Mouse (Mus musculus) neural tube, embryonic 14.5 days (tissue): ENCODE data around the gene BC030867. TPM values are rescaled to one million over a fixed set of nuclear protein-coding genes. Genes with fewer than 3 reads are reported as not detected.

Experiments used
- ATAC-seq: fragments of 200-750 bp; cut with Nextera tagmentation; 2 replicates; pipeline ENCODE4 v1.8.0; 2017; ENCODE audit warnings: low read depth, mild to moderate bottlenecking, moderate TSS enrichment, moderate library complexity
- H3K27ac ChIP-seq: fragments of 300-500 bp; sonication (generic); 2 replicates; pipeline ENCODE4 v1.5.1; 2014; ENCODE audit warnings: low read depth, mild to moderate bottlenecking, control low read depth, low read length, moderate library complexity, mixed read lengths
- H3K27me3 ChIP-seq: fragments of 300-500 bp; sonication (generic); 2 replicates; pipeline ENCODE4 v1.6.1; 2014; ENCODE audit warnings: low read length; ENCODE audit not compliant: control insufficient read depth, insufficient read depth
- H3K36me3 ChIP-seq: fragments of 300-500 bp; sonication (generic); 2 replicates; pipeline ENCODE4 v1.6.1; 2014; ENCODE audit warnings: low read length, mixed read lengths; ENCODE audit not compliant: control insufficient read depth, insufficient read depth
- H3K4me1 ChIP-seq: fragments of 300-500 bp; sonication (generic); 2 replicates; pipeline ENCODE4 v1.6.1; 2014; ENCODE audit warnings: low read length; ENCODE audit not compliant: control insufficient read depth, insufficient read depth
- H3K4me2 ChIP-seq: fragments of 300-500 bp; sonication (generic); 2 replicates; pipeline ENCODE4 v1.6.1; 2014; ENCODE audit warnings: mild to moderate bottlenecking, low read depth, low read length, control low read depth
- H3K4me3 ChIP-seq: fragments of 300-500 bp; sonication (generic); 2 replicates; pipeline ENCODE4 v1.5.1; 2014; ENCODE audit warnings: low read depth, low read length, control low read depth, mixed read lengths
- H3K9ac ChIP-seq: fragments of 300-500 bp; sonication (generic); replicated peaks from 2 replicates; pipeline ENCODE4 v1.6.1; 2014; ENCODE audit warnings: low read depth, mild to moderate bottlenecking, control low read depth, low read length, mixed read lengths
- H3K9me3 ChIP-seq: fragments of 300-500 bp; sonication (generic); 2 replicates; pipeline ENCODE4 v1.6.1; 2016; ENCODE audit warnings: low read length; ENCODE audit not compliant: control insufficient read depth
- WGBS: fragments of 180-500 bp; shearing (Covaris S2); extraction: QIAGEN DNeasy Blood & Tissue Kit; methylation state at CpG from one replicate; pipeline ENCODE4 v1.1.7; 2014; 5-methylcytosine and 5-hydroxymethylcytosine counted together
- polyA plus RNA-seq: library from polyadenylated mRNA; unstranded; fragments of >200 nt; fragmentation: Nextera tagmentation; extraction: Ambion mirVana; gene quantifications from 2 replicates; pipeline ENCODE4 v1.2.1, GENCODE M21; 2014

Gene BC030867
- polyA plus RNA-seq, 1 experiment from 2014 or later = 1.4 TPM

GRCm38 (mm10) chr11:102241246-102241645, 7.4 kb upstream of the BC030867 start:
- no peaks in the 10 kb centered on the region for H3K9me3 ChIP-seq
- peaks cover 19% of the 10 kb centered on the region for H3K4me1 ChIP-seq
- H3K4me3 ChIP-seq = no peak overlapping the region
- no peak overlapping the region for H3K27ac ChIP-seq
- ATAC-seq = no peak
- H3K36me3 ChIP-seq = no peaks in the 10 kb centered on the region
- H3K4me2 ChIP-seq = no peak overlapping the region
- H3K9ac ChIP-seq = no peak overlapping the region
- 88% methylated on average over 5 of the region's 5 CpGs for WGBS
- no peaks in the 10 kb centered on the region for H3K27me3 ChIP-seq

GRCm38 (mm10) chr11:102241874-102242273, 6.8 kb upstream of the BC030867 start:
- Histone ChIP-seq H3K4me3 (no peak overlapping the region), H3K4me2 (no peak overlapping the region), H3K27ac (no peak overlapping the region), H3K4me1 (peaks cover 19% of the 10 kb centered on the region), H3K36me3 (no peaks in the 10 kb centered on the region), H3K27me3 (no peaks in the 10 kb centered on the region), H3K9ac (no peak overlapping the region), H3K9me3 (no peaks in the 10 kb centered on the region)
- WGBS = 52% methylated on average over 5 of the region's 5 CpGs
- ATAC-seq = no peak

GRCm38 (mm10) chr11:102244926-102245449, 3.7 kb upstream of the BC030867 start:
- Histone ChIP-seq H3K36me3 (no peaks in the 10 kb centered on the region), H3K9ac (peak overlapping the region; percentile 55), H3K9me3 (no peaks in the 10 kb centered on the region), H3K27ac (peak overlapping the region; percentile 79), H3K27me3 (no peaks in the 10 kb centered on the region), H3K4me1 (peaks cover 23% of the 10 kb centered on the region), H3K4me2 (peak overlapping the region; percentile 78), H3K4me3 (peak overlapping the region; percentile 34)
- peak; percentile 85 for ATAC-seq
- under 1% methylated on average over 32 of the region's 32 CpGs for WGBS

GRCm38 (mm10) chr11:102245581-102246272, 3.0 kb upstream of the BC030867 start:
- H3K36me3 ChIP-seq = no peaks in the 10 kb centered on the region
- peak overlapping the region; percentile 79 for H3K27ac ChIP-seq
- no peaks in the 10 kb centered on the region for H3K9me3 ChIP-seq
- WGBS = 36% methylated on average over 14 of the region's 14 CpGs
- peaks cover 23% of the 10 kb centered on the region for H3K4me1 ChIP-seq
- H3K27me3 ChIP-seq = no peaks in the 10 kb centered on the region
- peak overlapping the region; percentile 78 for H3K4me2 ChIP-seq
- H3K4me3 ChIP-seq = peak overlapping the region; percentile 34
- ATAC-seq = no peak
- peak overlapping the region; percentile 55 for H3K9ac ChIP-seq

GRCm38 (mm10) chr11:102246273-102246635, 2.4 kb upstream of the BC030867 start:
- no peak overlapping the region for H3K27ac ChIP-seq
- no peaks in the 10 kb centered on the region for H3K27me3 ChIP-seq
- H3K4me2 ChIP-seq = no peak overlapping the region
- H3K4me1 ChIP-seq = peaks cover 23% of the 10 kb centered on the region
- H3K9ac ChIP-seq = no peak overlapping the region
- no peak overlapping the region for H3K4me3 ChIP-seq
- no peak for ATAC-seq
- WGBS = 80% methylated on average over 6 of the region's 6 CpGs
- H3K36me3 ChIP-seq = no peaks in the 10 kb centered on the region
- H3K9me3 ChIP-seq = no peaks in the 10 kb centered on the region

- Histone ChIP-seq H3K27ac (no peak overlapping the region), H3K9ac (no peak overlapping the region), H3K27me3 (no peaks in the 10 kb centered on the region), H3K4me2 (no peak overlapping the region), H3K4me3 (no peak overlapping the region), H3K36me3 (no peaks in the 10 kb centered on the region), H3K4me1 (peaks cover 23% of the 10 kb centered on the region), H3K9me3 (no peaks in the 10 kb centered on the region)
- ATAC-seq = no peak
- WGBS = 93% methylated on average over 4 of the region's 4 CpGs
Measured at GRCm38 (mm10) chr11:102246871-102247270, 1.8 kb upstream of the BC030867 start.

GRCm38 (mm10) chr11:102249351-102250090, 839 bp downstream of the BC030867 start:
- peak overlapping the region; percentile 37 for H3K4me3 ChIP-seq
- no peaks in the 10 kb centered on the region for H3K27me3 ChIP-seq
- peak overlapping the region; percentile 73; the same call in 1 of the 2 replicates for H3K4me2 ChIP-seq
- WGBS = 14% methylated on average over 9 of the region's 9 CpGs
- no peaks in the 10 kb centered on the region for H3K36me3 ChIP-seq
- H3K4me1 ChIP-seq = peaks cover 21% of the 10 kb centered on the region
- H3K27ac ChIP-seq = no peak overlapping the region
- ATAC-seq = no peak
- H3K9me3 ChIP-seq = no peaks in the 10 kb centered on the region
- H3K9ac ChIP-seq = no peak overlapping the region

- H3K9me3 ChIP-seq = no peaks in the 10 kb centered on the region
- H3K4me2 ChIP-seq = no peak overlapping the region
- no peak for ATAC-seq
- H3K9ac ChIP-seq = no peak overlapping the region
- H3K4me3 ChIP-seq = no peak overlapping the region
- 31% methylated on average over 9 of the region's 9 CpGs for WGBS
- no peaks in the 10 kb centered on the region for H3K36me3 ChIP-seq
- no peak overlapping the region for H3K27ac ChIP-seq
- H3K4me1 ChIP-seq = peaks cover 3% of the 10 kb centered on the region; the same call in 1 of the 2 replicates
- no peaks in the 10 kb centered on the region for H3K27me3 ChIP-seq
Measured at GRCm38 (mm10) chr11:102257514-102257913, 8.8 kb downstream of the BC030867 start.

GRCm38 (mm10) chr11:102258095-102258494, 9.4 kb downstream of the BC030867 start:
- Histone ChIP-seq H3K4me3 (no peak overlapping the region), H3K27ac (no peak overlapping the region), H3K36me3 (no peaks in the 10 kb centered on the region), H3K4me1 (peaks cover 3% of the 10 kb centered on the region; the same call in 1 of the 2 replicates), H3K4me2 (no peak overlapping the region), H3K9ac (no peak overlapping the region), H3K9me3 (no peaks in the 10 kb centered on the region), H3K27me3 (no peaks in the 10 kb centered on the region)
- no peak for ATAC-seq
- WGBS = 83% methylated on average over 6 of the region's 6 CpGs
